Mouse (Mus musculus) liver, embryonic 12.5 days (tissue): ENCODE measurements around the gene Pilra. TPM values are rescaled to one million over a fixed set of nuclear protein-coding genes. Genes with fewer than 3 reads are reported as not detected.

ENCODE experiments used
- ATAC-seq: fragments of 200-750 bp; cut with Nextera tagmentation; 2 replicates; pipeline ENCODE4 v1.8.0; 2017; ENCODE audit warnings: moderate number of reproducible peaks, mild to moderate bottlenecking, moderate library complexity
- H3K27ac ChIP-seq: fragments of 300-500 bp; sonication (generic); 2 replicates; pipeline ENCODE4 v1.5.1; 2016; ENCODE audit warnings: mild to moderate bottlenecking
- H3K27me3 ChIP-seq: fragments of 300-500 bp; sonication (generic); replicated peaks from 2 replicates; pipeline ENCODE4 v1.6.1; 2016; ENCODE audit warnings: mild to moderate bottlenecking, moderate library complexity
- H3K36me3 ChIP-seq: fragments of 300-500 bp; sonication (generic); 2 replicates; pipeline ENCODE4 v1.6.1; 2016; ENCODE audit warnings: mild to moderate bottlenecking, moderate library complexity
- H3K4me1 ChIP-seq: fragments of 300-500 bp; sonication (generic); 2 replicates; pipeline ENCODE4 v1.6.1; 2016
- H3K4me2 ChIP-seq: fragments of 300-500 bp; sonication (generic); 2 replicates; pipeline ENCODE4 v1.6.1; 2016; ENCODE audit warnings: mild to moderate bottlenecking, moderate library complexity
- H3K4me3 ChIP-seq: fragments of 300-500 bp; sonication (generic); 2 replicates; pipeline ENCODE4 v1.5.1; 2016; ENCODE audit warnings: mild to moderate bottlenecking, moderate library complexity
- H3K9ac ChIP-seq: fragments of 300-500 bp; sonication (generic); 2 replicates; pipeline ENCODE4 v1.6.1; 2016; ENCODE audit warnings: mild to moderate bottlenecking, moderate library complexity
- H3K9me3 ChIP-seq: fragments of 300-500 bp; sonication (generic); replicated peaks from 2 replicates; pipeline ENCODE4 v1.6.1; 2016; ENCODE audit warnings: mild to moderate bottlenecking, moderate library complexity
- polyA plus RNA-seq: library from polyadenylated mRNA; unstranded; fragments of >200 nt; fragmentation: Nextera tagmentation; extraction: Ambion mirVana; gene quantifications from 2 replicates; pipeline ENCODE4 v1.2.1, GENCODE M21; 2016

Pilra gene
- polyA plus RNA-seq, 1 experiment from 2014 or later = 1.0 TPM

DNA sequence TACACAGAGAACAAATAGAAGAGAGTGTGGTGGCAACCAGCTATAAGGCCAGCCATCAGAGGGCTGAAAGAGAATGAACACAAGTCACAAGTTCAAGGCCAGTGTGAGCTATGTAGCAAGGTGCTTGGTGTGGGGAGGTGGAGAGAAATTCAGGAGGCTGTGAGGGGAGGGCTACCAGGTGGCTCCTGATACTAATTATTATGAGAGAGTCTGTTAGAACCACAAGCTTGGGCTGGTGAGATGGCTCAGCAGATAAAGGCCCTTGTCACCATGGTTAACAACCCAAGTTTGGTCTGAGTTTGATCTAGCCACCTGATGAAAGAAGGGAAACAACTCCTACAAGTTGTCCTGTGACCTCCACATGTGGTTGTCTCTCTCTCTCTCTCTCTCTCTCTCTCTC lies 63.3 kb downstream of the Pilra start:
- H3K4me2 ChIP-seq = no peak overlapping the region
- no peak overlapping the region; the same call in 1 of the 2 replicates for H3K9ac ChIP-seq
- no peak overlapping the region for H3K4me3 ChIP-seq
- no peak overlapping the region for H3K27ac ChIP-seq
- H3K4me1 ChIP-seq = peaks cover 46% of the 10 kb centered on the region
- H3K27me3 ChIP-seq = no peaks in the 10 kb centered on the region
- ATAC-seq = peak; percentile 26
- H3K9me3 ChIP-seq = no peaks in the 10 kb centered on the region
- no peaks in the 10 kb centered on the region for H3K36me3 ChIP-seq

Other genes with a start within 250 kb of the Pilra start
- gene Mospd3, start 235.2 kb downstream of the Pilra start, polyA plus RNA-seq = 45.5 and 48.4 TPM in 2 replicates
- gene Pcolce, start 222.5 kb downstream of the Pilra start, polyA plus RNA-seq = 21.1 and 22.1 TPM in 2 replicates
- 0.10 TPM in 1 of 2 replicates, not detected in the other for gene Fbxo24, start 207.3 kb downstream of the Pilra start, polyA plus RNA-seq
- 33.4 and 36.0 TPM in 2 replicates for gene Lrch4, start 207.2 kb downstream of the Pilra start, polyA plus RNA-seq
- 7.8 and 9.0 TPM in 2 replicates for gene Gm20605, start 207.1 kb downstream of the Pilra start, polyA plus RNA-seq
- 6.0 and 6.5 TPM in 2 replicates for gene Sap25, start 194.9 kb downstream of the Pilra start, polyA plus RNA-seq
- gene Irs3, start 190.6 kb downstream of the Pilra start, polyA plus RNA-seq = 0.05 and 0.07 TPM in 2 replicates
- 44.3 and 47.2 TPM in 2 replicates for gene Agfg2, start 151.6 kb downstream of the Pilra start, polyA plus RNA-seq
- 0.33 and 0.38 TPM in 2 replicates for gene Nyap1, start 94.7 kb downstream of the Pilra start, polyA plus RNA-seq
- 96.0 and 99.2 TPM in 2 replicates for gene Tsc22d4, start 90.6 kb downstream of the Pilra start, polyA plus RNA-seq
- gene Ppp1r35, start 57.4 kb downstream of the Pilra start, polyA plus RNA-seq = 38.6 and 39.2 TPM in 2 replicates
- 9.0 and 9.2 TPM in 2 replicates for gene Mepce, start 48.6 kb downstream of the Pilra start, polyA plus RNA-seq
- 6.9 and 7.5 TPM in 2 replicates for gene Zcwpw1, start 48.5 kb downstream of the Pilra start, polyA plus RNA-seq
- gene Pilrb1, start 21.8 kb upstream of the Pilra start, polyA plus RNA-seq = 1.3 and 1.7 TPM in 2 replicates
- gene Pilrb2, start 35.5 kb upstream of the Pilra start, polyA plus RNA-seq = 0.69 and 0.92 TPM in 2 replicates
- 1.0 and 1.3 TPM in 2 replicates for gene Cyp3a13, start 85.3 kb upstream of the Pilra start, polyA plus RNA-seq
- not detected in 2 replicates for gene Gjc3, start 126.8 kb upstream of the Pilra start, polyA plus RNA-seq
- not detected in 2 replicates for gene Azgp1, start 145.2 kb upstream of the Pilra start, polyA plus RNA-seq
- not detected in 2 replicates for gene Smok3a, start 185.0 kb upstream of the Pilra start, polyA plus RNA-seq
- not detected in 2 replicates for gene Smok3b, start 185.1 kb upstream of the Pilra start, polyA plus RNA-seq
- gene Smok3c, start 216.9 kb upstream of the Pilra start, polyA plus RNA-seq = not detected in 2 replicates
- 7.3 and 8.2 TPM in 2 replicates for gene Zkscan1, start 248.8 kb upstream of the Pilra start, polyA plus RNA-seq